Mouse (Mus musculus) hindbrain, embryonic 11.5 days (tissue): ENCODE measurements around the gene Suclg1. TPM values are rescaled to one million over a fixed set of nuclear protein-coding genes. Genes with fewer than 3 reads are reported as not detected.

Experiments used
- ATAC-seq: fragments of 200-750 bp; cut with Nextera tagmentation; 2 replicates; pipeline ENCODE4 v1.8.0; 2017; ENCODE audit warnings: mild to moderate bottlenecking, moderate TSS enrichment, moderate library complexity; ENCODE audit not compliant: low FRiP score
- DNase-seq: peaks from one replicate; pipeline ENCODE4 v3.0.0-alpha.2; 2015; ENCODE audit warnings: low spot score
- H3K27ac ChIP-seq: fragments of 300-500 bp; sonication (generic); 2 replicates; pipeline ENCODE4 v1.5.1; 2014; ENCODE audit warnings: mild to moderate bottlenecking, low read depth, low read length
- H3K27me3 ChIP-seq: fragments of 300-500 bp; sonication (generic); 2 replicates; pipeline ENCODE4 v1.6.1; 2014; ENCODE audit warnings: mild to moderate bottlenecking, low read length, moderate library complexity, mixed read lengths; ENCODE audit not compliant: control insufficient read depth, insufficient read depth
- H3K36me3 ChIP-seq: fragments of 300-500 bp; sonication (generic); 2 replicates; pipeline ENCODE4 v1.6.1; 2014; ENCODE audit warnings: mild to moderate bottlenecking, low read length, moderate library complexity, mixed read lengths; ENCODE audit not compliant: control insufficient read depth, insufficient read depth
- H3K4me1 ChIP-seq: fragments of 300-500 bp; sonication (generic); replicated peaks from 2 replicates; pipeline ENCODE4 v1.6.1; 2014; ENCODE audit warnings: low read length, mixed read lengths; ENCODE audit not compliant: control insufficient read depth, insufficient read depth
- H3K4me2 ChIP-seq: fragments of 300-500 bp; sonication (generic); replicated peaks from 2 replicates; pipeline ENCODE4 v1.6.1; 2014; ENCODE audit warnings: mild to moderate bottlenecking, low read depth, low read length
- H3K4me3 ChIP-seq: fragments of 300-500 bp; sonication (generic); 2 replicates; pipeline ENCODE4 v1.5.1; 2014; ENCODE audit warnings: low read depth, low read length
- H3K9ac ChIP-seq: fragments of 300-500 bp; sonication (generic); 2 replicates; pipeline ENCODE4 v1.6.1; 2014; ENCODE audit warnings: low read depth, low read length
- H3K9me3 ChIP-seq: fragments of 300-500 bp; sonication (generic); 2 replicates; pipeline ENCODE4 v1.6.1; 2016; ENCODE audit warnings: low read length; ENCODE audit not compliant: control insufficient read depth
- WGBS: fragments of 180-500 bp; shearing (Covaris S2); extraction: QIAGEN DNeasy Blood & Tissue Kit; methylation state at CpG from one replicate; pipeline ENCODE4 v1.1.7; 2014; 5-methylcytosine and 5-hydroxymethylcytosine counted together
- polyA plus RNA-seq: library from polyadenylated mRNA; unstranded; fragments of >200 nt; fragmentation: Nextera tagmentation; extraction: Ambion mirVana; gene quantifications from 2 replicates; pipeline ENCODE4 v1.2.1, GENCODE M21; 2014

The Suclg1 gene
- polyA plus RNA-seq, 1 experiment from 2014 or later = 177 TPM

GRCm38 (mm10) chr6:73322306-73322705, 74.1 kb downstream of the Suclg1 start:
- 76% methylated on average over 2 of the region's 2 CpGs for WGBS
- no peak overlapping the region for H3K9ac ChIP-seq
- no peak overlapping the region for H3K27ac ChIP-seq
- H3K4me1 ChIP-seq = no peaks in the 10 kb centered on the region
- H3K36me3 ChIP-seq = no peaks in the 10 kb centered on the region
- H3K9me3 ChIP-seq = no peaks in the 10 kb centered on the region
- ATAC-seq (no peak), DNase-seq (no peak)
- no peak overlapping the region for H3K4me2 ChIP-seq
- no peaks in the 10 kb centered on the region for H3K27me3 ChIP-seq
- H3K4me3 ChIP-seq = no peak overlapping the region

Other genes with a start within 250 kb of the Suclg1 start
- 0.42 and 0.71 TPM in 2 replicates for gene Dnah6, start 26.7 kb upstream of the Suclg1 start, polyA plus RNA-seq
- not detected in 2 replicates for gene 4931417E11Rik, start 221.3 kb downstream of the Suclg1 start, polyA plus RNA-seq